Mouse (Mus musculus) heart, adult 2 months (tissue): ENCODE measurements around the gene Smurf1.

Experiments used
- CTCF ChIP-seq: fragments of 200-600 bp; IDR thresholded peaks from 2 replicates; pipeline ENCODE4 v1.8.1; 2022; ENCODE audit warnings: antibody characterized with exemption, mild to moderate bottlenecking, moderate library complexity
- POLR2A ChIP-seq: fragments of 200-500 bp; IDR thresholded peaks from 2 replicates; pipeline ENCODE4 v1.6.1; 2011; ENCODE audit warnings: mild to moderate bottlenecking, low read depth, low read length, control low read depth; ENCODE audit not compliant: insufficient read depth

DNA sequence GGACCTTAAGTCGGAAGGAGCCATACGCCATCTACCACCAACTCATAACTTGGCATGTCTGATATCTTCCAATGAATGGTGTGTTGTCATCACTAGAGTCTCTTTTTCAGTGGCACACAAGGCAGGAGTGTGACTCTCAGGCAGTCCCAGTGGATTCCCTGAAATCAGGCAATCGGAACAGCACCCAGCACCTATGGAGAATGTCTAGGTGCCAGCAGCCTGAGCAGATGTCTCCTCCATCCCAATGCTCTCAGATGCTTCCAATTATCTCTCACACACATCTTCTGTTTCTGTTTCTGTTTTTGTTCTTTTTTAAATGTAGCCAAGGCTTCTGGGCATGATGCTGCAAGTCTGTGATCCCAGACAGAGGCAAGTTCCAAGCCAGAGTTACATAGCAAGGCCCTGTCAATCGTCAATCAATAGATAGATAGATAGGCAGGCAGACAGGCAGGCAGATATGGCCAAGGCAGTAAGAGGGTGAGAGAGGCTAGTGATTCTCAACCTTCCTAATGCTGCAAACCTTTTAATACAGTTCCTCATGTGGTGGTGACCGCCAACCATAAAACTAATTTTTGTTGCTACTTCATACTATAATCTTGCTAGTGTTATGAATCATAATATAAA lies 15.1 kb downstream of the Smurf1 start:
- TF ChIP-seq CTCF (no peak), POLR2A (no peak)
